Mouse (Mus musculus): Measurements from ENCODE around the gene Grid1. TPM values are rescaled to one million over a fixed set of nuclear protein-coding genes. Genes with fewer than 3 reads are reported as not detected.
A peak's percentile ranks its signal among the peaks of the same experiment; 100 is the strongest.

Grid1 gene
- total and polyA plus RNA-seq, 3 experiments: 0.04 TPM; not detected in 2

DNA sequence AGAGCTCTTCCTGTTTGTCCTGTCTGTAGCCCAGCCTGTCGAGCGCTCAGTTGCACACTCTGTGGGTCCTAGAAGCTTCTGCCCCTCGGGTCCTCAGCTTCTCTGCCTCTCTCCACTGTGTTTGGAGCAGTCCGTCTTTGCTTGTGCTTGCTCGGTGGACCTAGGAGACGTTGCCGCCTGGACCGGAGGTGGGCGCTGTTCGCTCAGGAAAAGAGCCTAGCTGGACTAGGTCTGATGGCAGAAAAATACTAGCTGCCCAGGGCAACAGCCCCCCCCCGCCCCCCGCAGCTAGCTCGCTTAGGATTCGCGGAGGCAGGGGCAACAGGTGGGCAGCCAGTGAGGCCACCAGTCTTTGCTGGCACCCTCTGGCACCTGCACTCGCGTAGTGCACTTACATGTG is 3.2 kb downstream of the Grid1 start:
- WGBS: 5% methylated on average over 17 of the region's 17 CpGs

GRCm38 (mm10) chr14:34824186-34824585 is 4.3 kb downstream of the Grid1 start:
- no peaks in the 10 kb centered on the region for H3K4me1 ChIP-seq (ENCODE audit: control insufficient read depth, insufficient read depth, low read length)
- no peak overlapping the region for H3K27ac ChIP-seq
- WGBS: 74% methylated on average over 3 of the region's 3 CpGs
- TF ChIP-seq CTCF (IDR thresholded peaks at IDR 0.05) (no peak), POLR2A (IDR thresholded peaks at IDR 0.05; ENCODE audit: insufficient read depth, low read depth, low read length) (no peak), EP300 (IDR thresholded peaks at IDR 0.05; ENCODE audit: insufficient read depth, low read depth, low read length) (no peak)
- H3K9ac ChIP-seq (ENCODE audit: low read depth, low read length): no peak overlapping the region
- H3K27me3 ChIP-seq (ENCODE audit: control insufficient read depth, insufficient read depth, low read length): peaks cover 16% of the 10 kb centered on the region
- DNase-seq: peak in 1 of 2 experiments; percentile 5
- intact Hi-C loops (cut with DNase I): no loop called here
- no peaks in the 10 kb centered on the region for H3K36me3 ChIP-seq (ENCODE audit: control insufficient read depth, insufficient read depth, low read length)
- H3K79me2 ChIP-seq (replicated peaks; ENCODE audit: control insufficient read depth, insufficient read depth, low read length): no peaks in the 10 kb centered on the region
- H3K4me3 ChIP-seq: no peak overlapping the region

More for the DNA sequence above, 3.2 kb downstream of the Grid1 start:
- intact Hi-C loops (cut with DNase I): no loop called here
- Histone ChIP-seq H3K4me1 (ENCODE audit: control insufficient read depth, insufficient read depth, low read length) (no peaks in the 10 kb centered on the region), H3K79me2 (replicated peaks; ENCODE audit: control insufficient read depth, insufficient read depth, low read length) (no peaks in the 10 kb centered on the region), H3K9ac (ENCODE audit: low read depth, low read length) (no peak overlapping the region), H3K4me3 (no peak overlapping the region), H3K27ac (no peak overlapping the region), H3K36me3 (ENCODE audit: control insufficient read depth, insufficient read depth, low read length) (no peaks in the 10 kb centered on the region), H3K27me3 (ENCODE audit: control insufficient read depth, insufficient read depth, low read length) (peaks cover 21% of the 10 kb centered on the region)
- DNase-seq: peak in 1 of 2 experiments; percentile 20
- TF ChIP-seq EP300 (IDR thresholded peaks at IDR 0.05; ENCODE audit: insufficient read depth, low read depth, low read length) (no peak), CTCF (IDR thresholded peaks at IDR 0.05) (peak; percentile 44)

- Histone ChIP-seq H3K79me2 (replicated peaks; ENCODE audit: control insufficient read depth, insufficient read depth, low read length) (no peaks in the 10 kb centered on the region), H3K27ac (no peak overlapping the region), H3K27me3 (ENCODE audit: control insufficient read depth, insufficient read depth, low read length) (peaks cover 10% of the 10 kb centered on the region), H3K4me3 (no peak overlapping the region), H3K4me1 (ENCODE audit: control insufficient read depth, insufficient read depth, low read length) (no peaks in the 10 kb centered on the region), H3K9ac (ENCODE audit: low read depth, low read length) (no peak overlapping the region), H3K36me3 (ENCODE audit: control insufficient read depth, insufficient read depth, low read length) (no peaks in the 10 kb centered on the region)
- intact Hi-C loops (cut with DNase I): no loop called here
- DNase-seq: peak in 1 of 2 experiments; percentile 7
- TF ChIP-seq POLR2A (IDR thresholded peaks at IDR 0.05; ENCODE audit: insufficient read depth, low read depth, low read length) (no peak), EP300 (IDR thresholded peaks at IDR 0.05; ENCODE audit: insufficient read depth, low read depth, low read length) (no peak), CTCF (IDR thresholded peaks at IDR 0.05) (no peak)
- 38% methylated on average over 3 of the region's 3 CpGs for WGBS
These were observed 6.0 kb downstream of the Grid1 start for GRCm38 (mm10) chr14:34825902-34826301.

- no peaks in the 10 kb centered on the region for H3K79me2 ChIP-seq (replicated peaks; ENCODE audit: control insufficient read depth, insufficient read depth, low read length)
- intact Hi-C loops (cut with DNase I): no loop called here
- H3K36me3 ChIP-seq (ENCODE audit: control insufficient read depth, insufficient read depth, low read length): no peaks in the 10 kb centered on the region
- H3K9ac ChIP-seq (ENCODE audit: low read depth, low read length): no peak overlapping the region
- DNase-seq: peak in 1 of 2 experiments; percentile 5
- 59% methylated on average over 6 of the region's 6 CpGs for WGBS
- H3K4me3 ChIP-seq: no peak overlapping the region
- no peak overlapping the region for H3K27ac ChIP-seq
- no peaks in the 10 kb centered on the region for H3K27me3 ChIP-seq (ENCODE audit: control insufficient read depth, insufficient read depth, low read length)
- H3K4me1 ChIP-seq (ENCODE audit: control insufficient read depth, insufficient read depth, low read length): no peaks in the 10 kb centered on the region
- TF ChIP-seq EP300 (IDR thresholded peaks at IDR 0.05; ENCODE audit: insufficient read depth, low read depth, low read length): no peak
- TF ChIP-seq CTCF (IDR thresholded peaks at IDR 0.05): no peak
- no peak for TF ChIP-seq POLR2A (IDR thresholded peaks at IDR 0.05; ENCODE audit: insufficient read depth, low read depth, low read length)
These were observed 9.9 kb downstream of the Grid1 start for GRCm38 (mm10) chr14:34829831-34830230.

DNA sequence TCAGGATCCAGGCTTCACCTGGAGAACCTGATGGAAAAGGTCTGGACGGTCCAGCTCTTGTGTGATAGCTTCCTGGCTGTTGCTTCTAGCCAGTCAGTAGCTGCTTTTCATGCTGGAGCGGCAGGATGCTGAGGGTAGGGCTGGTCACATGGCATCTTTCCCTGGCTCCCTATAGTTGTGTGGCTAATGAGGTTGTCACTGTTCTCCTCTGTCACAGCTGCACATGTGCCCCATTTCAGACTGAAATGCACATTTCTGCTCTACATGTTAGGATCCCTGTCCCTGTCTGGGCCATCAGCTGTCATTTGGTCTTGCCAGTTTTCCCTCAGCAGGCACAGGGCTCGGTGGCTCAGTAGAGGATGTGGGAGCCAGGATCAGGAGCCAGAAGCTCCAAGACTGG is 17.2 kb downstream of the Grid1 start:
- Histone ChIP-seq H3K9ac (ENCODE audit: low read depth, low read length) (no peak overlapping the region), H3K36me3 (ENCODE audit: control insufficient read depth, insufficient read depth, low read length) (no peaks in the 10 kb centered on the region), H3K4me3 (no peak overlapping the region), H3K79me2 (replicated peaks; ENCODE audit: control insufficient read depth, insufficient read depth, low read length) (no peaks in the 10 kb centered on the region), H3K27me3 (ENCODE audit: control insufficient read depth, insufficient read depth, low read length) (no peaks in the 10 kb centered on the region), H3K4me1 (ENCODE audit: control insufficient read depth, insufficient read depth, low read length) (no peaks in the 10 kb centered on the region), H3K27ac (no peak overlapping the region)
- no peak for DNase-seq
- 64% methylated on average over 3 of the region's 3 CpGs for WGBS
- intact Hi-C loops (cut with DNase I): no loop called here
- TF ChIP-seq CTCF (IDR thresholded peaks at IDR 0.05) (no peak), POLR2A (IDR thresholded peaks at IDR 0.05; ENCODE audit: insufficient read depth, low read depth, low read length) (no peak), EP300 (IDR thresholded peaks at IDR 0.05; ENCODE audit: insufficient read depth, low read depth, low read length) (no peak)

GRCm38 (mm10) chr14:34838999-34839398 is 19.1 kb downstream of the Grid1 start:
- 46% methylated on average over 6 of the region's 6 CpGs for WGBS
- H3K4me3 ChIP-seq: no peak overlapping the region
- no peak for TF ChIP-seq EP300 (IDR thresholded peaks at IDR 0.05; ENCODE audit: insufficient read depth, low read depth, low read length)

More at GRCm38 (mm10) chr14:34838999-34839398, 19.1 kb downstream of the Grid1 start:
- Histone ChIP-seq H3K27me3 (ENCODE audit: control insufficient read depth, insufficient read depth, low read length) (no peaks in the 10 kb centered on the region), H3K36me3 (ENCODE audit: control insufficient read depth, insufficient read depth, low read length) (no peaks in the 10 kb centered on the region), H3K27ac (no peak overlapping the region), H3K4me1 (ENCODE audit: control insufficient read depth, insufficient read depth, low read length) (no peaks in the 10 kb centered on the region), H3K79me2 (replicated peaks; ENCODE audit: control insufficient read depth, insufficient read depth, low read length) (no peaks in the 10 kb centered on the region), H3K9ac (ENCODE audit: low read depth, low read length) (no peak overlapping the region)
- no peak for DNase-seq
- intact Hi-C loops (cut with DNase I): no loop called here
